Mouse (Mus musculus): ENCODE data around the gene Tcte1. TPM values are rescaled to one million over a fixed set of nuclear protein-coding genes. Genes with fewer than 3 reads are reported as not detected.

Gene Tcte1
- polyA plus RNA-seq, 1 experiment from 2014 or later, result 0.27 TPM

DNA sequence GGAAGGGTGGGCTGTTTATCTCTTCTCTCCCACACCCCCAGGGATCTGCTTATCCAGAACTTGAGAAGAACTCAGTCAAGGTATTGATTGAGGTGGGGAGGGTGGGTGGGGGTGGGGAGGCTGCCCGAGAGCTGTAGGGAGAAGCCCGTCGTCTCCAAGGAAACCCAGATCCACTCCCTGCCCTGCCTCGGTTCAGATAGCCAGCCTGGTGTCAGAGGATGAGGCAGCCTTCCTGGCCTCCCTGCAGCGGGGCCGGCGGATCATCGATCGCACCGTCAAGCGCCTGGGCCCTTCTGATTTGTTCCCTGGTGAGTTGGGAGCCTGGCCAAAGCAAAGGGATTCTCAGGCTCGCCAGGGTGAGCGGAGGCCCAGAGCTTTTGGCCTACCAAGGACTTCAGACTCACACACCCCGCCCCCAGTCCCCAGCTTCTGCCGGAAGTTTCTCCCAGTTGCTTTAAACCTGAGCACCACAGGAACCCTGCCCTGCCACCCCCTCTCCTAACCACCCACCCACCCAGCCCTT, 8.0 kb upstream of the Tcte1 start:
- H3K27me3 ChIP-seq (replicated peaks), result no peaks in the 10 kb centered on the region
- peaks cover 8% of the 10 kb centered on the region for H3K4me1 ChIP-seq
- H3K4me3 ChIP-seq, result no peak overlapping the region
- no peak for ATAC-seq (ENCODE audit: extremely low read depth, insufficient number of reproducible peaks, low FRiP score, low TSS enrichment)
- H3K9ac ChIP-seq, result no peak overlapping the region
- H3K36me3 ChIP-seq, result peaks cover 50% of the 10 kb centered on the region
- H3K4me2 ChIP-seq, result no peak overlapping the region
- no peaks in the 10 kb centered on the region for H3K9me3 ChIP-seq
- no peak overlapping the region for H3K27ac ChIP-seq (replicated peaks)
- WGBS, result 44% methylated on average over 15 of the region's 15 CpGs

DNA sequence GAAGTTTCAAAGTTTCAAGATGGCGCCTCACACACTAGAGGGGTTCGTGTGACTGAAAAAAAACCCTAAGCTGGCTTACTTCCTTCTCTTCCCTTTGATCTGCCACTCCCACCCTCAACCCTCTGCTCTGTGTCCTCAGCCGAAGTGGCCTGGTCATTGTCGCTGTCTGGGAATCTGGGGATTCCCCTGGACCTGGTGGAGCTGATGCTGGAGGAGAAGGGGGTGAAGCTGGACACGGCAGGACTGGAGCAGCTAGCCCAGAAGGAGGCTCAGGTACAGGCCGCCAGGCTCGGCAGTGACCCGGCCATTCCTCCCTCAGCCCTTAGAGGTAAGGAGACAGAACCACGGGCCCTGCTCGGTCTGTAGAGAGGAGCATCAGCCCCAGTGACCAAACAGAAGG, 7.4 kb upstream of the Tcte1 start:
- Histone ChIP-seq H3K4me3 (no peak overlapping the region), H3K9ac (0 out of 2 replicates have a peak overlapping the region, but pooled peaks have one; percentile 7), H3K9me3 (no peaks in the 10 kb centered on the region), H3K4me2 (no peak overlapping the region), H3K27ac (replicated peaks) (no peak overlapping the region), H3K36me3 (peaks cover 50% of the 10 kb centered on the region), H3K27me3 (replicated peaks) (no peaks in the 10 kb centered on the region), H3K4me1 (peaks cover 13% of the 10 kb centered on the region)
- ATAC-seq (ENCODE audit: extremely low read depth, insufficient number of reproducible peaks, low FRiP score, low TSS enrichment), result no peak
- WGBS, result 72% methylated on average over 10 of the region's 10 CpGs

DNA sequence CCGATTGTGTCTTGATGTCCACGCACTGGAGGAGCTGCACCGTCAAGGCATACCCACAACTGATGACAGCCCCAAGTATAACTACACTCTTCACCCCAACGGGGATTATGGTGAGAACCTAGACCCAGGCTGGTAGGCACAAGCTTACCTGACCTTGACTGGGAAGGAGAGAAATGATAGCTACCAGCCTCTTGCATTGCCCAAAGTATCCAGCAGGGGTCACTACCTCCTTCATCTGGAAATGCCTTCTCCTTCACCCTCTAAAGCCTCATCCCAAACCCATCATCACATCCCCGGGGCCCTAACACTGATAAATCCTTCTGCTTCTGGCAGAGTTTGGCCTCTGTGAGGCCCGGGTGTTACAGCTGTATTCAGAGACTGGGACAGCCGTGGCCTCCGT, 6.7 kb upstream of the Tcte1 start:
- Histone ChIP-seq H3K27ac (replicated peaks) (no peak overlapping the region), H3K27me3 (replicated peaks) (no peaks in the 10 kb centered on the region), H3K36me3 (peaks cover 45% of the 10 kb centered on the region), H3K9ac (no peak overlapping the region), H3K4me1 (peaks cover 20% of the 10 kb centered on the region), H3K4me2 (no peak overlapping the region), H3K4me3 (no peak overlapping the region), H3K9me3 (no peaks in the 10 kb centered on the region)
- WGBS, result 32% methylated on average over 8 of the region's 8 CpGs
- ATAC-seq (ENCODE audit: extremely low read depth, insufficient number of reproducible peaks, low FRiP score, low TSS enrichment), result no peak

DNA sequence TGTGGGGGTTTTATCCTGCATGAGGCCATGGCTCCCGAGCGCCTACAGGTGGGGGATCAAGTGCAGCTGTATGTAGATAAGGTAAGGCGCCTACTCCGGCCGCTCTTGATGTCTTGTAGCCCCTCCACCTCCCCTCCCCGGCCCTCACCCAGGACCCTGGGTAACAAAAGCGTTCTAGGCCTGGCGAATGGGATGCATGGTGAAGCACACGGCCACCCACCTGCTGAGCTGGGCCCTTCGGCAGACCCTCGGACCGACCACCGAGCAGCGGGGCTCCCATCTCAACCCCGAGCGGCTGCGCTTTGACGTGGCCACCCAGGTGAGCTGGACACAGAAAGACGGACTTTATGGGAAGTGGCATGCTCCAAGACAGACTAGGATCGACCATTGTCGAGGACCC, 6.1 kb upstream of the Tcte1 start:
- ATAC-seq (ENCODE audit: extremely low read depth, insufficient number of reproducible peaks, low FRiP score, low TSS enrichment), result no peak
- Histone ChIP-seq H3K27ac (replicated peaks) (no peak overlapping the region), H3K27me3 (replicated peaks) (no peaks in the 10 kb centered on the region), H3K4me3 (no peak overlapping the region), H3K4me2 (no peak overlapping the region), H3K4me1 (peaks cover 25% of the 10 kb centered on the region), H3K36me3 (peaks cover 41% of the 10 kb centered on the region), H3K9me3 (no peaks in the 10 kb centered on the region), H3K9ac (no peak overlapping the region)
- 82% methylated on average over 21 of the region's 21 CpGs for WGBS

DNA sequence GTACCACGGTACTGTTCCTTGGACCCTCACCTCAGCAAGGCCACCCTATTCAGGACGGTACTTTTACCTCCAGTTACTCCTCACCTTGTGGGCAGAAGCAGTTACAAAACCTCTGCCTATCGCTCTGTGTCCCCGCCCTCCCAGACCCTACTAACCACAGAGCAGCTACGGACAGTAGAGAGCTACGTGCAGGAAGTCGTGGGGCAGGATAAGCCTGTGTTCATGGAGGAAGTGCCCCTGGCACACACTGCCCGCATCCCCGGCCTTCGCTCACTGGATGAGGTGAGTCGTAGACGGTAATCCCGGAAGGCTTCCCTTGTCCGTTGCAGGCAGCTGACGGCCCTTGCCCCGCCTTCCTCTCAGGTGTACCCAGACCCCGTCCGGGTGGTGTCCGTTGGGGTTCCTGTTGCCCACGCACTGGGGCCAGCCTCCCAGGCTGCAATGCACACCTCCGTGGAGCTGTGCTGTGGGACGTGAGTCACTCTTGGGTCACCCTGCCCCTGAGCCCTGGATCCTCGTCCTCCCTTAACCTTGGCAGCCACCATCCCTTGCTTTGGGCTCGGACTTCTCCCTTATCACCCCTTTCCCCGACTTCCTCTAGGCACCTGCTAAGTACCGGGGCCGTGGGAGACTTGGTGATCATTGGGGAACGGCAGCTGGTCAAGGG, 5.6 kb upstream of the Tcte1 start:
- no peaks in the 10 kb centered on the region; the same call in 1 of the 2 replicates for H3K27me3 ChIP-seq (replicated peaks)
- peaks cover 30% of the 10 kb centered on the region for H3K4me1 ChIP-seq
- H3K4me3 ChIP-seq, result no peak overlapping the region
- H3K9me3 ChIP-seq, result no peaks in the 10 kb centered on the region
- H3K36me3 ChIP-seq, result peaks cover 41% of the 10 kb centered on the region
- no peak overlapping the region for H3K4me2 ChIP-seq
- H3K27ac ChIP-seq (replicated peaks), result no peak overlapping the region
- ATAC-seq (ENCODE audit: extremely low read depth, insufficient number of reproducible peaks, low FRiP score, low TSS enrichment), result no peak
- 87% methylated on average over 28 of the region's 28 CpGs for WGBS
- no peak overlapping the region for H3K9ac ChIP-seq

DNA sequence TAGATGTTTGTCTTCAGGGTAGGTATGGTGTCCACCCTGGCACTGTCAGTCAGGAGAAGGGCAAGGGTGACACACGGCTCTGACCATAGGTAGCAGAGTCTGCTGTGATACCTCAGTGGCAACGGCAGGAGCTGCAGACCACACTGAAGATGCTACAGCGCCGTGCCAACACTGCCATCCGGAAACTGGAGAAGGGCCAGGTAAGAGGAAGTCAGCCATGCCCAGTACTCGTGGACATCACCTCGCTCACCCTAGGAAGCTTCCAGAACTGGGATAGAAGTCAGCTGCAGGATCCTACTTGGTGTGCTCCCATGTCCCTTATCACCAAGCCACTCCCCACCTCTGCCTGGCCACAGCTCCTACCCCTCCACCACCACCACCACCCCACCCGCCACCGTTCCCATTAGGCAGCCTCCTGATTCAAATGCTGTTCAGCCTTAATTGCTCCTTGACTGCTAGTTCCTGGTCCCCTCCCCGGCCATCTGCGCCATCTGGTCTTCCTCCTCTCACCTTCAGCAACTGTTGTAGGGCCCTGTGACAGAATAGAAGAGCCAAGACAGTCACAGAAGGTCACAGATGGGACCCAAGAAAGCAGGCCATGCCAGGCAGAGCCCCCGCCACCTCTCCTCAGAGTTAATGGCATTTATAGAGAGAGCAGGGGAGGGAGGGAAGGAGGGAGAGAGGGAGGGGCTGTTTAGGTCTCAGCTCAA, 4.3 kb upstream of the Tcte1 start:
- H3K36me3 ChIP-seq, result peaks cover 41% of the 10 kb centered on the region
- 78% methylated on average over 12 of the region's 12 CpGs for WGBS
- ATAC-seq (ENCODE audit: extremely low read depth, insufficient number of reproducible peaks, low FRiP score, low TSS enrichment), result no peak
- no peak overlapping the region for H3K4me3 ChIP-seq
- H3K9ac ChIP-seq, result no peak overlapping the region
- H3K9me3 ChIP-seq, result no peaks in the 10 kb centered on the region
- no peak overlapping the region for H3K4me2 ChIP-seq
- peaks cover 39% of the 10 kb centered on the region for H3K4me1 ChIP-seq
- no peak overlapping the region for H3K27ac ChIP-seq (replicated peaks)
- H3K27me3 ChIP-seq (replicated peaks), result peaks cover 6% of the 10 kb centered on the region

DNA sequence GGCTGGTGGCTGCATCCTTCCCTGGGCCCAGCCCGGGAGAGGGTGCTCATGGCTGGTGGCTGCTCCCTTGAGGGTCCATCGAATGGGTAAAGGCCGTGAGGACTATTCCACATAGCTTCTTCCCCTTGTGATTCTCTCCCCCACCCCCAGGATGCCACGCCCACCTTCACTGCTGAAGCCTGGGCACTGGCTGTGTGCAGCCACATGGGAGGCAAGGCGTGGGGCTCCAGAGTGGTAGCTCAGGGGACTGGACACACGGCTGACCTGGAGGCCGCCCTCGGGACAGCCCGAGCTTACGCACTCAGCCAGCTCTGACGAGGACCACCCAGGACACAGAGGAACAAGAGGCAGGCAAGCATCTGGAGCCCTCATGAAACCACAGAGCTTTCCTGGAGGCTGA, 3.1 kb upstream of the Tcte1 start:
- Histone ChIP-seq H3K4me2 (no peak overlapping the region), H3K9ac (no peak overlapping the region), H3K27ac (replicated peaks) (no peak overlapping the region), H3K4me1 (peaks cover 39% of the 10 kb centered on the region), H3K36me3 (peaks cover 41% of the 10 kb centered on the region), H3K27me3 (replicated peaks) (peaks cover 18% of the 10 kb centered on the region), H3K4me3 (no peak overlapping the region), H3K9me3 (no peaks in the 10 kb centered on the region)
- ATAC-seq (ENCODE audit: extremely low read depth, insufficient number of reproducible peaks, low FRiP score, low TSS enrichment), result no peak
- 84% methylated on average over 11 of the region's 11 CpGs for WGBS

DNA sequence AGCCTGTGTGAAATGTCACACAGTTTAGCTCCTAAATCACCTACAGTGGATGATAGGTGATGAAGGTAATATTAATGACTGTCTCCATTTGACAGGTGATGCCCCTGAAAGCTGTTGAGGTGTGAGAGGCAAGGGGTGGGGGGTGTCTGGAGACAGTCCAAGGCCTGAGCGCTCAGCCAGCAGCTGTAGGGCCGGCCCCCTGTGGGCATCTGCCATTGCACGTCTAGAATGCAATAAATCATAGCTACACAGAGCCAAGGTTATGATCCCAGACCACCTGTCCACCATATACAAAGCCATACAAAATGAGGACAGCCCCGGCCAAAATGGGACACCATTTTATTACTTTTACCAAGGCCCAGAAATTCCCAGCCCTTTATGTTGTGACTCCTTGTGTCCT, 1.7 kb downstream of the Tcte1 start:
- ATAC-seq (ENCODE audit: extremely low read depth, insufficient number of reproducible peaks, low FRiP score, low TSS enrichment), result no peak
- 72% methylated on average over 4 of the region's 4 CpGs for whole genome bisulfite sequencing
- H3K9me3 ChIP-seq, result no peaks in the 10 kb centered on the region
- H3K27ac ChIP-seq (replicated peaks), result no peak overlapping the region
- no peak overlapping the region for H3K9ac ChIP-seq
- peaks cover 10% of the 10 kb centered on the region for H3K36me3 ChIP-seq
- no peak overlapping the region for H3K4me2 ChIP-seq
- peaks cover 54% of the 10 kb centered on the region for H3K27me3 ChIP-seq (replicated peaks)
- H3K4me1 ChIP-seq, result peaks cover 37% of the 10 kb centered on the region
- H3K4me3 ChIP-seq, result no peak overlapping the region

DNA sequence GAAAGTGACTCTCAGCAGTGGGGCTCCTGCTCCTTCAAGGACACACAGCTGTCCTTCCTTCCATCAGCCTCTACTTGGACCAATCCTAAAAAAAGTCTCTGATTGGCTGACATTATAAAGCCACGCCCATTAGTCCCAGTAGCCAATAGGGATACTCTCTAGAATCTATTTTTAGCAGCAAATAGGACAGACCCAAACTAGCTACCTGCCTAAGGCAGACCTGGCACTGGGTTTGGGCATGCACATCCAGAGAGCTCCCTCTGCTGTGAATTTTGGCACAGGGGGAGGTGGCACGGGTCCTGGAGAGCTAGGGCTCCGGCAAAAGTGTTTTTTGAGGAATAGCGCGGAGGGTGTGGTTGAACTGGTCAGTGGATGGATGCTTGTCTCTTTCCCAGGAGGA, 3.3 kb downstream of the Tcte1 start:
- no peak for ATAC-seq (ENCODE audit: extremely low read depth, insufficient number of reproducible peaks, low FRiP score, low TSS enrichment)
- H3K4me3 ChIP-seq, result no peak overlapping the region
- H3K4me2 ChIP-seq, result peak overlapping the region; percentile 20; the same call in 1 of the 2 replicates
- peaks cover 22% of the 10 kb centered on the region for H3K4me1 ChIP-seq
- no peak overlapping the region for H3K9ac ChIP-seq
- H3K36me3 ChIP-seq, result no peaks in the 10 kb centered on the region
- peaks cover 70% of the 10 kb centered on the region for H3K27me3 ChIP-seq (replicated peaks)
- 17% methylated on average over 5 of the region's 5 CpGs for WGBS
- H3K9me3 ChIP-seq, result no peaks in the 10 kb centered on the region
- H3K27ac ChIP-seq (replicated peaks), result no peak overlapping the region

DNA sequence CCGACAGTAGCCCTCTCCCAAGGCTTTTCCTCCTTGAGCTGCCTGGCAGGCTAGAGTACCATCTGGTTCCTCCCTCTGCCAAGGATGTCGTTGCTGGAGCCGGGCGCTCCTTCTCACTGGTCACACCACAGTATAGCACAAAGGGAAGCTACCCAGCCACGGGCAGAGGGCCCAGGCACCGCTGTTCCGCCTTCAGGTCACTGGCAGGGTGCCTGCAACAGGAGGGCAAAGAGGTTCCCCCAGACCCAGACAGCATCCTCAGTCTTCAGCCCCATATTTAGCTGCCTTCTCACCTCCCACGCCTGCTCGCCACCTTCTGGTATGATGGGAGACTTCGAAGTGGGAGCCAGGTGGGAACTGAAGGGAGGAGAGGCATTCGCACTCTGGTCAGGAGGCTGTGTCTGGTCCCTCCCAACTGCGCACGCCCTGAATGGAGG, 7.1 kb downstream of the Tcte1 start:
- H3K27ac ChIP-seq (replicated peaks), result no peak overlapping the region
- H3K4me1 ChIP-seq, result 0 out of 2 replicates have a peak, but pooled peaks cover 3% of the 10 kb centered on the region
- no peaks in the 10 kb centered on the region for H3K9me3 ChIP-seq
- WGBS, result 42% methylated on average over 13 of the region's 13 CpGs
- H3K4me2 ChIP-seq, result no peak overlapping the region
- H3K36me3 ChIP-seq, result no peaks in the 10 kb centered on the region
- H3K9ac ChIP-seq, result no peak overlapping the region
- no peak overlapping the region for H3K4me3 ChIP-seq
- no peak for ATAC-seq (ENCODE audit: extremely low read depth, insufficient number of reproducible peaks, low FRiP score, low TSS enrichment)
- peaks cover 86% of the 10 kb centered on the region for H3K27me3 ChIP-seq (replicated peaks)

DNA sequence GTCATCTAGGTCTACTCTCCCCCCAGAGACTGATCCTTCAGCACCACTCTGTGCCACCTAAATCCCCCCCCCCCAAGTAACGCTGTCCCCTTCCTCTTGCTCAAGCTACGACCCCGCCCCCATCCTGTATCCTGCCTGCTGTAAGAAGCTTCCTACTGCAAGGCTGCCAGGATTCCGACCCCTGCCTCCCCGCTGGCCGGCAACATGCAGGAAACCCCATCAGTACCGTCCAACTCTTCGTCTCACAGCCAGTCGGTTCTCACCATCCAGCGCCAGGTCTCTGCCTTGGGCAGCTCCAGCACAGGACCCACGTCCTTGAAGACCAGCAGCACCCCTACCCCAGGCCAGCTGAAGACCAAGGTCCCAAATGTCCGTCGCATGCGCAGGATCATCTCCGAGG, 9.7 kb downstream of the Tcte1 start:
- H3K9me3 ChIP-seq, result no peaks in the 10 kb centered on the region
- no peak overlapping the region for H3K27ac ChIP-seq (replicated peaks)
- peaks cover 98% of the 10 kb centered on the region for H3K27me3 ChIP-seq (replicated peaks)
- H3K9ac ChIP-seq, result no peak overlapping the region
- H3K36me3 ChIP-seq, result no peaks in the 10 kb centered on the region
- H3K4me3 ChIP-seq, result no peak overlapping the region
- no peak overlapping the region for H3K4me2 ChIP-seq
- 49% methylated on average over 15 of the region's 15 CpGs for WGBS
- H3K4me1 ChIP-seq, result no peaks in the 10 kb centered on the region
- ATAC-seq (ENCODE audit: extremely low read depth, insufficient number of reproducible peaks, low FRiP score, low TSS enrichment), result no peak

Data from heart, embryonic 13.5 days (tissue).